Mouse (Mus musculus) erythroblast, embryonic 14.5 days (primary cell): ENCODE results near the gene Pde4b.

Experiments
- GATA1 ChIP-seq: IDR thresholded peaks from 2 replicates; pipeline ENCODE4 v1.6.1; 2012; ENCODE audit warnings: low read length, inconsistent platforms, mixed read lengths
- TAL1 ChIP-seq: IDR thresholded peaks from 3 replicates; pipeline ENCODE4 v1.6.1; 2012; ENCODE audit warnings: low read length, inconsistent platforms, mixed read lengths

GRCm38 (mm10) chr4:102272313-102272712 is 185.0 kb downstream of the Pde4b start:
- TF ChIP-seq TAL1, result no peak
- TF ChIP-seq GATA1, result no peak
